Mouse (Mus musculus): Measurements from ENCODE around the gene Stard10. TPM values are rescaled to one million over a fixed set of nuclear protein-coding genes. Genes with fewer than 3 reads are reported as not detected.
A peak's percentile ranks its signal among the peaks of the same experiment; 100 is the strongest.

Gene Stard10
- total and polyA plus RNA-seq, 2 experiments, result 846 to 1,131 TPM

- H3K9ac ChIP-seq (ENCODE audit: low read depth, low read length), result peak overlapping the region; percentile 67
- TF ChIP-seq POLR2A (IDR thresholded peaks at IDR 0.05; ENCODE audit: extremely low read depth, insufficient read depth, low read length) (no peak), CTCF (IDR thresholded peaks at IDR 0.05; ENCODE audit: low read depth, low read length) (no peak)
- H3K79me2 ChIP-seq (ENCODE audit: control insufficient read depth, insufficient read depth, low read length), result peaks cover 18% of the 10 kb centered on the region; the same call in 1 of the 2 replicates
- 28% methylated on average over 2 of the region's 2 CpGs for WGBS
- peaks cover 59% of the 10 kb centered on the region for H3K4me1 ChIP-seq (ENCODE audit: control insufficient read depth, insufficient read depth, low read length)
- H3K4me3 ChIP-seq (ENCODE audit: insufficient read depth, low read depth, low read length), result peak overlapping the region; percentile 6; the same call in 1 of the 2 replicates
- peak; percentile 56 for DNase-seq (ENCODE audit: extremely low read depth, low read depth, low spot score)
- peak overlapping the region; percentile 98 for H3K27ac ChIP-seq (replicated peaks; ENCODE audit: insufficient read depth, low read depth, low read length)
- no peaks in the 10 kb centered on the region for H3K27me3 ChIP-seq (ENCODE audit: control insufficient read depth, insufficient read depth, low read length)
- peaks cover 28% of the 10 kb centered on the region for H3K36me3 ChIP-seq (ENCODE audit: control insufficient read depth, insufficient read depth, low read length)
These were observed 10.9 kb downstream of the Stard10 start for GRCm38 (mm10) chr7:101327786-101328185.

GRCm38 (mm10) chr7:101328621-101329158 is 11.8 kb downstream of the Stard10 start:
- peaks cover 65% of the 10 kb centered on the region for H3K4me1 ChIP-seq (ENCODE audit: control insufficient read depth, insufficient read depth, low read length)
- H3K36me3 ChIP-seq (ENCODE audit: control insufficient read depth, insufficient read depth, low read length), result peaks cover 31% of the 10 kb centered on the region
- H3K27me3 ChIP-seq (ENCODE audit: control insufficient read depth, insufficient read depth, low read length), result no peaks in the 10 kb centered on the region
- peak; percentile 65 for DNase-seq (ENCODE audit: extremely low read depth, low read depth, low spot score)
- no peak overlapping the region for H3K4me3 ChIP-seq (ENCODE audit: insufficient read depth, low read depth, low read length)
- H3K27ac ChIP-seq (replicated peaks; ENCODE audit: insufficient read depth, low read depth, low read length), result peak overlapping the region; percentile 98
- H3K9ac ChIP-seq (ENCODE audit: low read depth, low read length), result peak overlapping the region; percentile 67
- WGBS, result 27% methylated on average over 4 of the region's 4 CpGs
- TF ChIP-seq POLR2A (IDR thresholded peaks at IDR 0.05; ENCODE audit: extremely low read depth, insufficient read depth, low read length) (no peak), CTCF (IDR thresholded peaks at IDR 0.05; ENCODE audit: low read depth, low read length) (peak; percentile 35)
- H3K79me2 ChIP-seq (ENCODE audit: control insufficient read depth, insufficient read depth, low read length), result peaks cover 26% of the 10 kb centered on the region; the same call in 1 of the 2 replicates

- Histone ChIP-seq H3K9ac (ENCODE audit: low read depth, low read length) (peak overlapping the region; percentile 67), H3K27me3 (ENCODE audit: control insufficient read depth, insufficient read depth, low read length) (no peaks in the 10 kb centered on the region), H3K27ac (replicated peaks; ENCODE audit: insufficient read depth, low read depth, low read length) (peak overlapping the region; percentile 98), H3K4me3 (ENCODE audit: insufficient read depth, low read depth, low read length) (no peak overlapping the region), H3K79me2 (ENCODE audit: control insufficient read depth, insufficient read depth, low read length) (peaks cover 29% of the 10 kb centered on the region; the same call in 1 of the 2 replicates), H3K36me3 (ENCODE audit: control insufficient read depth, insufficient read depth, low read length) (peaks cover 32% of the 10 kb centered on the region), H3K4me1 (ENCODE audit: control insufficient read depth, insufficient read depth, low read length) (peaks cover 68% of the 10 kb centered on the region)
- TF ChIP-seq POLR2A (IDR thresholded peaks at IDR 0.05; ENCODE audit: extremely low read depth, insufficient read depth, low read length), result no peak
- 35% methylated on average over 4 of the region's 4 CpGs for WGBS
- peak; percentile 46 for DNase-seq (ENCODE audit: extremely low read depth, low read depth, low spot score)
These were observed 12.7 kb downstream of the Stard10 start for GRCm38 (mm10) chr7:101329606-101330005.

GRCm38 (mm10) chr7:101330074-101330840 is 13.4 kb downstream of the Stard10 start:
- Histone ChIP-seq H3K36me3 (ENCODE audit: control insufficient read depth, insufficient read depth, low read length) (peaks cover 31% of the 10 kb centered on the region), H3K27ac (replicated peaks; ENCODE audit: insufficient read depth, low read depth, low read length) (peak overlapping the region; percentile 98), H3K79me2 (ENCODE audit: control insufficient read depth, insufficient read depth, low read length) (peaks cover 31% of the 10 kb centered on the region; the same call in 1 of the 2 replicates), H3K4me3 (ENCODE audit: insufficient read depth, low read depth, low read length) (no peak overlapping the region), H3K4me1 (ENCODE audit: control insufficient read depth, insufficient read depth, low read length) (peaks cover 69% of the 10 kb centered on the region), H3K9ac (ENCODE audit: low read depth, low read length) (peak overlapping the region; percentile 67; the same call in 1 of the 2 replicates), H3K27me3 (ENCODE audit: control insufficient read depth, insufficient read depth, low read length) (no peaks in the 10 kb centered on the region)
- 52% methylated on average over 10 of the region's 10 CpGs for WGBS
- DNase-seq (ENCODE audit: extremely low read depth, low read depth, low spot score), result peak; percentile 64
- TF ChIP-seq CTCF (IDR thresholded peaks at IDR 0.05; ENCODE audit: low read depth, low read length) (no peak), POLR2A (IDR thresholded peaks at IDR 0.05; ENCODE audit: extremely low read depth, insufficient read depth, low read length) (no peak)

GRCm38 (mm10) chr7:101330841-101331173 is 13.9 kb downstream of the Stard10 start:
- H3K4me1 ChIP-seq (ENCODE audit: control insufficient read depth, insufficient read depth, low read length), result peaks cover 69% of the 10 kb centered on the region
- DNase-seq (ENCODE audit: extremely low read depth, low read depth, low spot score), result no peak
- TF ChIP-seq POLR2A (IDR thresholded peaks at IDR 0.05; ENCODE audit: extremely low read depth, insufficient read depth, low read length) (no peak), CTCF (IDR thresholded peaks at IDR 0.05; ENCODE audit: low read depth, low read length) (no peak)

More at GRCm38 (mm10) chr7:101330841-101331173, 13.9 kb downstream of the Stard10 start:
- 35% methylated on average over 4 of the region's 4 CpGs for WGBS
- Histone ChIP-seq H3K79me2 (ENCODE audit: control insufficient read depth, insufficient read depth, low read length) (peaks cover 35% of the 10 kb centered on the region; the same call in 1 of the 2 replicates), H3K4me3 (ENCODE audit: insufficient read depth, low read depth, low read length) (no peak overlapping the region), H3K27ac (replicated peaks; ENCODE audit: insufficient read depth, low read depth, low read length) (peak overlapping the region; percentile 92), H3K9ac (ENCODE audit: low read depth, low read length) (peak overlapping the region; percentile 10; the same call in 1 of the 2 replicates), H3K36me3 (ENCODE audit: control insufficient read depth, insufficient read depth, low read length) (peaks cover 31% of the 10 kb centered on the region), H3K27me3 (ENCODE audit: control insufficient read depth, insufficient read depth, low read length) (no peaks in the 10 kb centered on the region)

Data from liver, adult 2 months (tissue).